Mouse (Mus musculus): ENCODE data around the gene Pank1.
A peak's percentile ranks its signal among the peaks of the same experiment; 100 is the strongest.

The Pank1 gene

GRCm38 (mm10) chr19:34878603-34879541 is at the start of gene Pank1:
Pank1 (minus strand) TSS chr19:34879455.
- DNase-seq (ENCODE audit: low read depth) = peak; percentile 53

GRCm38 (mm10) chr19:34922603-34922963 is 43.3 kb upstream of the Pank1 start:
- no peak for DNase-seq (ENCODE audit: low read depth)

GRCm38 (mm10) chr19:34921652-34922602 is 42.7 kb upstream of the Pank1 start, which contains the start of gene Kif20b:
Kif20b (plus strand) TSS chr19:34922361.
- DNase-seq (ENCODE audit: low read depth) = peak; percentile 91

- no peak for DNase-seq (ENCODE audit: low read depth)
These were observed 42.0 kb upstream of the Pank1 start for GRCm38 (mm10) chr19:34921253-34921651.

GRCm38 (mm10) chr19:34920531-34920930 is 41.3 kb upstream of the Pank1 start:
- no peak for DNase-seq (ENCODE audit: low read depth)

- DNase-seq (ENCODE audit: low read depth) = no peak
These were observed 40.8 kb upstream of the Pank1 start for GRCm38 (mm10) chr19:34920066-34920465.

- DNase-seq (ENCODE audit: low read depth) = no peak
These were observed 33.1 kb upstream of the Pank1 start for GRCm38 (mm10) chr19:34912366-34912765.

GRCm38 (mm10) chr19:34906772-34907171 is 27.5 kb upstream of the Pank1 start:
- DNase-seq (ENCODE audit: low read depth) = no peak

GRCm38 (mm10) chr19:34905424-34905823 is 26.2 kb upstream of the Pank1 start:
- DNase-seq (ENCODE audit: low read depth) = peak; percentile 51

GRCm38 (mm10) chr19:34904032-34904431 is 24.8 kb upstream of the Pank1 start:
- DNase-seq (ENCODE audit: low read depth) = no peak

GRCm38 (mm10) chr19:34901735-34902134 is 22.5 kb upstream of the Pank1 start:
- DNase-seq (ENCODE audit: low read depth) = no peak

- DNase-seq (ENCODE audit: low read depth) = no peak
These were observed 22.0 kb upstream of the Pank1 start for GRCm38 (mm10) chr19:34901266-34901665.

GRCm38 (mm10) chr19:34898941-34899340 is 19.7 kb upstream of the Pank1 start:
- DNase-seq (ENCODE audit: low read depth) = no peak

- DNase-seq (ENCODE audit: low read depth) = no peak
These were observed 18.1 kb upstream of the Pank1 start for GRCm38 (mm10) chr19:34897082-34897965.

- no peak for DNase-seq (ENCODE audit: low read depth)
These were observed 15.8 kb upstream of the Pank1 start for GRCm38 (mm10) chr19:34895082-34895481.

- no peak for DNase-seq (ENCODE audit: low read depth)
These were observed 12.3 kb upstream of the Pank1 start for GRCm38 (mm10) chr19:34891590-34891989.

GRCm38 (mm10) chr19:34890981-34891380 is 11.7 kb upstream of the Pank1 start:
- no peak for DNase-seq (ENCODE audit: low read depth)

GRCm38 (mm10) chr19:34886324-34886723 is 7.1 kb upstream of the Pank1 start:
- DNase-seq (ENCODE audit: low read depth) = no peak

- no peak for DNase-seq (ENCODE audit: low read depth)
These were observed 4.4 kb upstream of the Pank1 start for GRCm38 (mm10) chr19:34883526-34884224.

GRCm38 (mm10) chr19:34882443-34882842 is 3.2 kb upstream of the Pank1 start:
- DNase-seq (ENCODE audit: low read depth) = no peak

GRCm38 (mm10) chr19:34881160-34881559 is 1.9 kb upstream of the Pank1 start:
- no peak for DNase-seq (ENCODE audit: low read depth)

All from c-Kit-positive CD71-negative TER-119-negative erythroid progenitor cells, embryonic 14.5 days (primary cell).